Mouse (Mus musculus) neural tube, embryonic 12.5 days (tissue): ENCODE data around the gene Thy1. TPM values are rescaled to one million over a fixed set of nuclear protein-coding genes. Genes with fewer than 3 reads are reported as not detected.

Experiments
- ATAC-seq: fragments of 200-750 bp; cut with Nextera tagmentation; 2 replicates; pipeline ENCODE4 v1.8.0; 2017; ENCODE audit warnings: low read depth, mild to moderate bottlenecking, moderate TSS enrichment, moderate library complexity; ENCODE audit not compliant: low FRiP score
- H3K27ac ChIP-seq: fragments of 300-500 bp; sonication (generic); 2 replicates; pipeline ENCODE4 v1.5.1; 2016
- H3K27me3 ChIP-seq: fragments of 300-500 bp; sonication (generic); replicated peaks from 2 replicates; pipeline ENCODE4 v1.6.1; 2016; ENCODE audit warnings: mild to moderate bottlenecking
- H3K36me3 ChIP-seq: fragments of 300-500 bp; sonication (generic); 2 replicates; pipeline ENCODE4 v1.6.1; 2016; ENCODE audit warnings: mild to moderate bottlenecking
- H3K4me1 ChIP-seq: fragments of 300-500 bp; sonication (generic); 2 replicates; pipeline ENCODE4 v1.6.1; 2016
- H3K4me2 ChIP-seq: fragments of 300-500 bp; sonication (generic); replicated peaks from 2 replicates; pipeline ENCODE4 v1.6.1; 2016; ENCODE audit warnings: mild to moderate bottlenecking
- H3K4me3 ChIP-seq: fragments of 300-500 bp; sonication (generic); 2 replicates; pipeline ENCODE4 v1.5.1; 2016
- H3K9ac ChIP-seq: fragments of 300-500 bp; sonication (generic); 2 replicates; pipeline ENCODE4 v1.6.1; 2016; ENCODE audit warnings: mild to moderate bottlenecking
- H3K9me3 ChIP-seq: fragments of 300-500 bp; sonication (generic); 2 replicates; pipeline ENCODE4 v1.6.1; 2016; ENCODE audit warnings: mild to moderate bottlenecking
- WGBS: fragments of 180-500 bp; shearing (Covaris S2); methylation state at CpG from one replicate; pipeline ENCODE4 v1.1.7; 2016; 5-methylcytosine and 5-hydroxymethylcytosine counted together
- polyA plus RNA-seq: library from polyadenylated mRNA; unstranded; fragments of >200 nt; fragmentation: Nextera tagmentation; extraction: Ambion mirVana; gene quantifications from 2 replicates; pipeline ENCODE4 v1.2.1, GENCODE M21; 2016

The Thy1 gene
- polyA plus RNA-seq, 1 experiment from 2014 or later, result 0.91 TPM

GRCm38 (mm10) chr9:44052855-44053254 lies 9.7 kb downstream of the Thy1 start:
- Histone ChIP-seq H3K36me3 (no peaks in the 10 kb centered on the region), H3K27me3 (no peaks in the 10 kb centered on the region), H3K9ac (no peak overlapping the region), H3K4me2 (no peak overlapping the region), H3K9me3 (no peaks in the 10 kb centered on the region; the same call in 1 of the 2 replicates), H3K27ac (no peak overlapping the region), H3K4me1 (no peaks in the 10 kb centered on the region), H3K4me3 (no peak overlapping the region)
- no peak for ATAC-seq
- WGBS, result 66% methylated on average over 3 of the region's 3 CpGs

- H3K4me1 ChIP-seq, result no peaks in the 10 kb centered on the region
- no peak for ATAC-seq
- H3K4me3 ChIP-seq, result no peak overlapping the region
- 68% methylated on average over 1 of the region's 1 CpGs for WGBS
- H3K27ac ChIP-seq, result no peak overlapping the region
- H3K4me2 ChIP-seq, result no peak overlapping the region
- no peaks in the 10 kb centered on the region; the same call in 1 of the 2 replicates for H3K9me3 ChIP-seq
- H3K27me3 ChIP-seq, result no peaks in the 10 kb centered on the region
- no peaks in the 10 kb centered on the region for H3K36me3 ChIP-seq
- no peak overlapping the region for H3K9ac ChIP-seq
These were observed 10.8 kb downstream of the Thy1 start for GRCm38 (mm10) chr9:44053936-44054335.

- Histone ChIP-seq H3K9me3 (no peaks in the 10 kb centered on the region; the same call in 1 of the 2 replicates), H3K4me2 (no peak overlapping the region), H3K27me3 (no peaks in the 10 kb centered on the region), H3K27ac (no peak overlapping the region), H3K9ac (no peak overlapping the region), H3K36me3 (no peaks in the 10 kb centered on the region), H3K4me1 (no peaks in the 10 kb centered on the region), H3K4me3 (no peak overlapping the region)
- 89% methylated on average over 6 of the region's 6 CpGs for WGBS
- no peak for ATAC-seq
These were observed 15.4 kb downstream of the Thy1 start for GRCm38 (mm10) chr9:44058606-44059005.

GRCm38 (mm10) chr9:44065177-44065576 lies 22.0 kb downstream of the Thy1 start:
- Histone ChIP-seq H3K36me3 (no peaks in the 10 kb centered on the region), H3K4me3 (no peak overlapping the region), H3K4me1 (peaks cover 10% of the 10 kb centered on the region), H3K4me2 (no peak overlapping the region), H3K9me3 (no peaks in the 10 kb centered on the region), H3K9ac (no peak overlapping the region), H3K27me3 (no peaks in the 10 kb centered on the region), H3K27ac (no peak overlapping the region)
- WGBS, result 41% methylated on average over 1 of the region's 1 CpGs
- no peak for ATAC-seq

- peak within 1 kb of the TSS; percentile 48 for H3K9ac ChIP-seq
- no peak within 1 kb of the TSS for H3K27ac ChIP-seq
- WGBS, result under 1% methylated on average over 38 of the region's 38 CpGs
- H3K36me3 ChIP-seq, result no peaks in the 10 kb centered on the region
- H3K9me3 ChIP-seq, result no peaks in the 10 kb centered on the region
- H3K4me2 ChIP-seq, result peak within 1 kb of the TSS; percentile 79
- peak within 1 kb of the TSS; percentile 43 for H3K4me3 ChIP-seq
- H3K27me3 ChIP-seq, result no peaks in the 10 kb centered on the region
- H3K4me1 ChIP-seq, result peaks cover 24% of the 10 kb centered on the region
- ATAC-seq, result peak; percentile 96
These were observed 23.6 kb downstream of the Thy1 start, which contains the start of gene Usp2 for GRCm38 (mm10) chr9:44066785-44067225. Gene Usp2, plus strand, starts transcription at chr9:44067021.

GRCm38 (mm10) chr9:44067241-44067959 lies 24.2 kb downstream of the Thy1 start:
- Histone ChIP-seq H3K27me3 (no peaks in the 10 kb centered on the region), H3K9me3 (no peaks in the 10 kb centered on the region), H3K27ac (no peak overlapping the region), H3K36me3 (no peaks in the 10 kb centered on the region), H3K4me3 (peak overlapping the region; percentile 43), H3K4me2 (peak overlapping the region; percentile 79), H3K4me1 (peaks cover 30% of the 10 kb centered on the region), H3K9ac (peak overlapping the region; percentile 48)
- 10% methylated on average over 15 of the region's 15 CpGs for WGBS
- ATAC-seq, result peak; percentile 53

GRCm38 (mm10) chr9:44067960-44068330 lies 24.8 kb downstream of the Thy1 start:
- Histone ChIP-seq H3K4me1 (peaks cover 35% of the 10 kb centered on the region), H3K36me3 (no peaks in the 10 kb centered on the region)

GRCm38 (mm10) chr9:44069252-44069651 lies 26.1 kb downstream of the Thy1 start:
- Histone ChIP-seq H3K36me3 (no peaks in the 10 kb centered on the region), H3K27me3 (no peaks in the 10 kb centered on the region), H3K27ac (no peak overlapping the region), H3K4me3 (no peak overlapping the region), H3K9ac (no peak overlapping the region), H3K4me2 (no peak overlapping the region), H3K4me1 (peaks cover 42% of the 10 kb centered on the region), H3K9me3 (no peaks in the 10 kb centered on the region)
- ATAC-seq, result no peak
- WGBS, result 37% methylated on average over 7 of the region's 7 CpGs

More at GRCm38 (mm10) chr9:44067960-44068330, 24.8 kb downstream of the Thy1 start:
- WGBS, result 83% methylated on average over 6 of the region's 6 CpGs
- Histone ChIP-seq H3K9me3 (no peaks in the 10 kb centered on the region), H3K27me3 (no peaks in the 10 kb centered on the region), H3K9ac (no peak overlapping the region), H3K4me2 (no peak overlapping the region; the same call in 1 of the 2 replicates), H3K27ac (no peak overlapping the region), H3K4me3 (no peak overlapping the region)
- ATAC-seq, result no peak

GRCm38 (mm10) chr9:44070113-44070843 lies 27.1 kb downstream of the Thy1 start:
- Histone ChIP-seq H3K27ac (no peak overlapping the region), H3K27me3 (no peaks in the 10 kb centered on the region), H3K9ac (no peak overlapping the region), H3K9me3 (no peaks in the 10 kb centered on the region), H3K4me2 (peak overlapping the region; percentile 20; the same call in 1 of the 2 replicates), H3K36me3 (no peaks in the 10 kb centered on the region), H3K4me3 (no peak overlapping the region), H3K4me1 (peaks cover 42% of the 10 kb centered on the region)
- 72% methylated on average over 14 of the region's 14 CpGs for WGBS
- ATAC-seq, result no peak

GRCm38 (mm10) chr9:44070844-44071231 lies 27.7 kb downstream of the Thy1 start:
- ATAC-seq, result no peak
- Histone ChIP-seq H3K9ac (no peak overlapping the region), H3K9me3 (no peaks in the 10 kb centered on the region), H3K4me1 (peaks cover 42% of the 10 kb centered on the region), H3K36me3 (no peaks in the 10 kb centered on the region), H3K27me3 (no peaks in the 10 kb centered on the region), H3K27ac (no peak overlapping the region), H3K4me2 (peak overlapping the region; percentile 20; the same call in 1 of the 2 replicates), H3K4me3 (no peak overlapping the region)
- 30% methylated on average over 8 of the region's 8 CpGs for WGBS

- Histone ChIP-seq H3K9me3 (no peaks in the 10 kb centered on the region), H3K27me3 (no peaks in the 10 kb centered on the region), H3K9ac (0 out of 2 replicates have a peak overlapping the region, but pooled peaks have one; percentile 17), H3K4me1 (peaks cover 44% of the 10 kb centered on the region), H3K27ac (no peak overlapping the region), H3K4me2 (peak overlapping the region; percentile 48), H3K36me3 (no peaks in the 10 kb centered on the region), H3K4me3 (no peak overlapping the region)
- WGBS, result 17% methylated on average over 11 of the region's 11 CpGs
- ATAC-seq, result peak; percentile 74
These were observed 28.9 kb downstream of the Thy1 start for GRCm38 (mm10) chr9:44071914-44072598.

GRCm38 (mm10) chr9:44072599-44072915 lies 29.4 kb downstream of the Thy1 start:
- Histone ChIP-seq H3K4me3 (no peak overlapping the region), H3K4me1 (peaks cover 39% of the 10 kb centered on the region), H3K27me3 (no peaks in the 10 kb centered on the region), H3K4me2 (peak overlapping the region; percentile 48), H3K9ac (no peak overlapping the region), H3K27ac (no peak overlapping the region), H3K36me3 (no peaks in the 10 kb centered on the region), H3K9me3 (no peaks in the 10 kb centered on the region)
- peak; percentile 70 for ATAC-seq
- WGBS, result 21% methylated on average over 4 of the region's 4 CpGs
